Mouse (Mus musculus): ENCODE data around the gene Per1. TPM values are rescaled to one million over a fixed set of nuclear protein-coding genes. Genes with fewer than 3 reads are reported as not detected.
A peak's percentile ranks its signal among the peaks of the same experiment; 100 is the strongest.

The Per1 gene
- polyA plus RNA-seq, 1 experiment from 2014 or later = 7.3 TPM

DNA sequence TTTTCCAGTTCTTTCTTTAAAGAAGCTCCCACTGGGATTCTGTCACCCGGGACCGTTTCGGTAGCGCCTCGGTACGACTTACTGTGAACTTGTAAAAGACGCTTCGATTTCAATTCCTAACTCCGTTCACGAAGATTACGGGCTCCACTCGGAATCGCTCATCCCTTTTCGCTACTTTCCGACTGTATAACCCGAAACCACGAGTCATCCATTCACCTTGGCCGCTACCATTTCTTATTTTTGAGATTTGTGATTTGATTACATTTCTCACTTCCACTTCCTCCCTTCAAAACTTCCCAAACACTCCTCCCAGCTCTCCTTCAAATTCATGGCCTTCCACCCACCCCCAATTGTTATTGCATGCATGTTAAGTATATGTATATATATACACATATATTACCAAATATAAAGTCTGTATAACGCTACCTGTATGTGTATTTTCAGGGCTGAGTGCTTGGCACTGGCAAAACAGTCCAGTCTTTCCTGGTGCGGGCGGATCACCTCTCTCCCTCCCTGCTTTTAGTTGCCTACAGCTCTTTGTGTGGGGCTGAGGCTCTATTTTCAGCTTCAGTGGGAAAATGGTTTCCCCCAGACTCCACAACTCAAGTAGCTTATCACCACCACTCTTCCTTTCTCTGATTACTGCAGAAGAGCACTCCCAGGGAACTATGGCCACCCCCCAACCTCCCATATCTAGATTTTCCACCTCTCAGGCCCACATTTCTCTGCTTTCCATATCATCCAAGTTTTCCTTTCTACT is 16.2 kb downstream of the Per1 start:
- ATAC-seq (ENCODE audit: low FRiP score) = 0 out of 2 replicates have a peak, but pooled peaks have one; percentile 46
- WGBS = 7% methylated on average over 21 of the region's 21 CpGs

GRCm38 (mm10) chr11:69111865-69112264 is 16.8 kb downstream of the Per1 start:
- Histone ChIP-seq H3K9me3 (ENCODE audit: control insufficient read depth, low read length) (no peaks in the 10 kb centered on the region), H3K4me3 (ENCODE audit: low read depth, low read length) (peak overlapping the region; percentile 45; the same call in 1 of the 2 replicates), H3K27ac (ENCODE audit: low read depth, low read length) (no peak overlapping the region), H3K36me3 (ENCODE audit: control insufficient read depth, insufficient read depth, low read length) (peaks cover 5% of the 10 kb centered on the region; the same call in 1 of the 2 replicates), H3K4me2 (no peak overlapping the region; the same call in 1 of the 2 replicates), H3K9ac (ENCODE audit: low read length) (no peak overlapping the region), H3K27me3 (ENCODE audit: control insufficient read depth, insufficient read depth, low read length) (peaks cover 2% of the 10 kb centered on the region), H3K4me1 (ENCODE audit: control insufficient read depth, insufficient read depth, low read length) (peaks cover 6% of the 10 kb centered on the region)
- WGBS = 61% methylated on average over 4 of the region's 4 CpGs
- peak; percentile 82 for DNase-seq (ENCODE audit: low spot score, missing footprints)
- ATAC-seq (ENCODE audit: low FRiP score) = no peak

More for the DNA sequence above, 16.2 kb downstream of the Per1 start:
- peak; percentile 95 for DNase-seq (ENCODE audit: low spot score, missing footprints)
- H3K36me3 ChIP-seq (ENCODE audit: control insufficient read depth, insufficient read depth, low read length) = peaks cover 5% of the 10 kb centered on the region; the same call in 1 of the 2 replicates
- H3K9ac ChIP-seq (ENCODE audit: low read length) = peak overlapping the region; percentile 56
- H3K4me3 ChIP-seq (ENCODE audit: low read depth, low read length) = peak overlapping the region; percentile 45
- peaks cover 2% of the 10 kb centered on the region for H3K27me3 ChIP-seq (ENCODE audit: control insufficient read depth, insufficient read depth, low read length)
- no peak overlapping the region for H3K27ac ChIP-seq (ENCODE audit: low read depth, low read length)
- peaks cover 6% of the 10 kb centered on the region for H3K4me1 ChIP-seq (ENCODE audit: control insufficient read depth, insufficient read depth, low read length)
- no peaks in the 10 kb centered on the region for H3K9me3 ChIP-seq (ENCODE audit: control insufficient read depth, low read length)
- H3K4me2 ChIP-seq = peak overlapping the region; percentile 55

GRCm38 (mm10) chr11:69114018-69114417 is 19.0 kb downstream of the Per1 start:
- Histone ChIP-seq H3K27me3 (ENCODE audit: control insufficient read depth, insufficient read depth, low read length) (peaks cover 2% of the 10 kb centered on the region), H3K9ac (ENCODE audit: low read length) (no peak overlapping the region), H3K9me3 (ENCODE audit: control insufficient read depth, low read length) (no peaks in the 10 kb centered on the region), H3K4me2 (no peak overlapping the region), H3K4me3 (ENCODE audit: low read depth, low read length) (no peak overlapping the region), H3K4me1 (ENCODE audit: control insufficient read depth, insufficient read depth, low read length) (peaks cover 12% of the 10 kb centered on the region), H3K36me3 (ENCODE audit: control insufficient read depth, insufficient read depth, low read length) (no peaks in the 10 kb centered on the region), H3K27ac (ENCODE audit: low read depth, low read length) (no peak overlapping the region)
- ATAC-seq (ENCODE audit: low FRiP score) (no peak), DNase-seq (ENCODE audit: low spot score, missing footprints) (no peak)
- 80% methylated on average over 3 of the region's 3 CpGs for WGBS

- H3K36me3 ChIP-seq (ENCODE audit: control insufficient read depth, insufficient read depth, low read length) = no peaks in the 10 kb centered on the region
- H3K4me1 ChIP-seq (ENCODE audit: control insufficient read depth, insufficient read depth, low read length) = peaks cover 14% of the 10 kb centered on the region
- H3K27ac ChIP-seq (ENCODE audit: low read depth, low read length) = no peak overlapping the region
- no peak overlapping the region for H3K9ac ChIP-seq (ENCODE audit: low read length)
- H3K4me2 ChIP-seq = no peak overlapping the region
- H3K27me3 ChIP-seq (ENCODE audit: control insufficient read depth, insufficient read depth, low read length) = peaks cover 2% of the 10 kb centered on the region
- no peaks in the 10 kb centered on the region for H3K9me3 ChIP-seq (ENCODE audit: control insufficient read depth, low read length)
- 83% methylated on average over 3 of the region's 3 CpGs for WGBS
- DNase-seq (ENCODE audit: low spot score, missing footprints) (no peak), ATAC-seq (ENCODE audit: low FRiP score) (no peak)
- no peak overlapping the region for H3K4me3 ChIP-seq (ENCODE audit: low read depth, low read length)
Measured at GRCm38 (mm10) chr11:69114621-69115020, 19.6 kb downstream of the Per1 start.

GRCm38 (mm10) chr11:69116843-69117242 is 21.8 kb downstream of the Per1 start:
- H3K27me3 ChIP-seq (ENCODE audit: control insufficient read depth, insufficient read depth, low read length) = peaks cover 15% of the 10 kb centered on the region
- H3K9me3 ChIP-seq (ENCODE audit: control insufficient read depth, low read length) = no peaks in the 10 kb centered on the region
- ATAC-seq (ENCODE audit: low FRiP score) = no peak
- no peak overlapping the region for H3K4me3 ChIP-seq (ENCODE audit: low read depth, low read length)
- no peak overlapping the region for H3K9ac ChIP-seq (ENCODE audit: low read length)
- WGBS = 53% methylated on average over 5 of the region's 5 CpGs
- peak overlapping the region; percentile 78 for H3K4me2 ChIP-seq
- DNase-seq (ENCODE audit: low spot score, missing footprints) = no peak
- no peak overlapping the region for H3K27ac ChIP-seq (ENCODE audit: low read depth, low read length)
- peaks cover 24% of the 10 kb centered on the region for H3K4me1 ChIP-seq (ENCODE audit: control insufficient read depth, insufficient read depth, low read length)
- no peaks in the 10 kb centered on the region for H3K36me3 ChIP-seq (ENCODE audit: control insufficient read depth, insufficient read depth, low read length)

GRCm38 (mm10) chr11:69117737-69118695 is 23.0 kb downstream of the Per1 start:
- H3K4me2 ChIP-seq = peak overlapping the region; percentile 78
- H3K9me3 ChIP-seq (ENCODE audit: control insufficient read depth, low read length) = no peaks in the 10 kb centered on the region
- ATAC-seq (ENCODE audit: low FRiP score) = 0 out of 2 replicates have a peak, but pooled peaks have one; percentile 20
- H3K4me3 ChIP-seq (ENCODE audit: low read depth, low read length) = peak overlapping the region; percentile 74
- H3K4me1 ChIP-seq (ENCODE audit: control insufficient read depth, insufficient read depth, low read length) = peaks cover 26% of the 10 kb centered on the region
- 0 out of 2 replicates have a peak overlapping the region, but pooled peaks have one; percentile 27 for H3K27ac ChIP-seq (ENCODE audit: low read depth, low read length)
- under 1% methylated on average over 45 of the region's 45 CpGs for WGBS
- peak; percentile 97 for DNase-seq (ENCODE audit: low spot score, missing footprints)
- no peaks in the 10 kb centered on the region for H3K36me3 ChIP-seq (ENCODE audit: control insufficient read depth, insufficient read depth, low read length)
- peak overlapping the region; percentile 68 for H3K9ac ChIP-seq (ENCODE audit: low read length)
- H3K27me3 ChIP-seq (ENCODE audit: control insufficient read depth, insufficient read depth, low read length) = peaks cover 15% of the 10 kb centered on the region

GRCm38 (mm10) chr11:69118765-69119164 is 23.7 kb downstream of the Per1 start:
- Histone ChIP-seq H3K4me3 (ENCODE audit: low read depth, low read length) (peak overlapping the region; percentile 74), H3K4me2 (peak overlapping the region; percentile 78), H3K27me3 (ENCODE audit: control insufficient read depth, insufficient read depth, low read length) (peaks cover 15% of the 10 kb centered on the region), H3K27ac (ENCODE audit: low read depth, low read length) (no peak overlapping the region), H3K4me1 (ENCODE audit: control insufficient read depth, insufficient read depth, low read length) (peaks cover 28% of the 10 kb centered on the region), H3K9ac (ENCODE audit: low read length) (no peak overlapping the region), H3K9me3 (ENCODE audit: control insufficient read depth, low read length) (no peaks in the 10 kb centered on the region), H3K36me3 (ENCODE audit: control insufficient read depth, insufficient read depth, low read length) (no peaks in the 10 kb centered on the region)
- peak; percentile 100 for DNase-seq (ENCODE audit: low spot score, missing footprints)
- ATAC-seq (ENCODE audit: low FRiP score) = peak; percentile 16; the same call in 1 of the 2 replicates
- under 1% methylated on average over 15 of the region's 15 CpGs for WGBS

GRCm38 (mm10) chr11:69119446-69120155 is 24.6 kb downstream of the Per1 start:
- Histone ChIP-seq H3K27me3 (ENCODE audit: control insufficient read depth, insufficient read depth, low read length) (peaks cover 15% of the 10 kb centered on the region), H3K36me3 (ENCODE audit: control insufficient read depth, insufficient read depth, low read length) (no peaks in the 10 kb centered on the region), H3K9ac (ENCODE audit: low read length) (peak overlapping the region; percentile 6; the same call in 1 of the 2 replicates), H3K4me1 (ENCODE audit: control insufficient read depth, insufficient read depth, low read length) (peaks cover 28% of the 10 kb centered on the region), H3K4me2 (peak overlapping the region; percentile 87), H3K4me3 (ENCODE audit: low read depth, low read length) (peak overlapping the region; percentile 74), H3K9me3 (ENCODE audit: control insufficient read depth, low read length) (no peaks in the 10 kb centered on the region), H3K27ac (ENCODE audit: low read depth, low read length) (no peak overlapping the region)
- DNase-seq (ENCODE audit: low spot score, missing footprints) (no peak), ATAC-seq (ENCODE audit: low FRiP score) (no peak)
- 26% methylated on average over 14 of the region's 14 CpGs for WGBS
